Mouse (Mus musculus) c-Kit-positive CD71-negative TER-119-negative erythroid progenitor cells, embryonic 14.5 days (primary cell): ENCODE results near the gene Zfp428.
"Not testable (repeated sequence)": the region's sequence is repeated elsewhere in the genome, so short reads cannot be mapped to it uniquely, and the experiment has no call there.

Source experiments
- DNase-seq: peaks from one replicate; pipeline ENCODE4 v3.0.0-alpha.2; 2013; ENCODE audit warnings: low read depth

Gene Zfp428

DNA sequence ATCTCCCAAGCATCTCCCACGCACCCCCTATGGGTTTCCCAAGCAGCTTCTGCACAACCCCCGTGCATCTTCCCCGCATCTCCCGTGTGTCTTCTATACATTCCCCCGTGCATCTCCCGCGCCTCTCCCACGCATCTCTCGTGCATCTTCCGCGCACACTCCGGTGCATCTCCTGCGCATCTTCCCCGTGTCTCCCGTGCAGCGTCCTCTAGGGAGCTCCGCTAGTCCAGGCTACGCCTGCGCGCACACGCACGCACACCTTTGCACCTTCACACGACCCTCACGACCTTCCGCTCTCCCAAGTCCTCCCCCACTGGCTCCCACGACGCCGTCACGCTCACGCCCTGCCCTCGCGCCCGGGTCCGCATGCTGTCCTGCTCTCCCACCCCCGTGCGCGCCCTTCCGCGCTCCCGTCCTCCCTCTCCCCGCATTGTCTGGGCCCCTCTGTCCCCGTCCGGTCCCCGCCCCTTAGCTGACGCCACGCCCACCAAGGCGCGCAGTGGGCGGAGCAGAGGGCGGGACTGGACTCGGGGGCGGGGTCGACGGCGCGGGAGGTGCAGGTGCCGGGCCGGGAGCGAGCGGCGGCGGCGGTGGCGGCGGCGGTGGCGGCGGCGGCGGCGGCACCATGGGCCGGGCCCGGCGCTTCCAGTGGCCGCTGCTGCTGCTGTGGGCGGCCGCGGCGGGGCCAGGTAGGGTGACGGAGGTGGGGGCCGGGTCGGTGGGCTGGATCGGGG lies 25.2 kb upstream of the Zfp428 start, which contains the start of gene Cadm4:
TSS of gene Cadm4 (plus strand) at position 550 of the 734 bp plus-strand sequence.
- DNase-seq: no peak

- no peak for DNase-seq
These were observed 24.4 kb upstream of the Zfp428 start for GRCm38 (mm10) chr7:24482208-24483020.

DNA sequence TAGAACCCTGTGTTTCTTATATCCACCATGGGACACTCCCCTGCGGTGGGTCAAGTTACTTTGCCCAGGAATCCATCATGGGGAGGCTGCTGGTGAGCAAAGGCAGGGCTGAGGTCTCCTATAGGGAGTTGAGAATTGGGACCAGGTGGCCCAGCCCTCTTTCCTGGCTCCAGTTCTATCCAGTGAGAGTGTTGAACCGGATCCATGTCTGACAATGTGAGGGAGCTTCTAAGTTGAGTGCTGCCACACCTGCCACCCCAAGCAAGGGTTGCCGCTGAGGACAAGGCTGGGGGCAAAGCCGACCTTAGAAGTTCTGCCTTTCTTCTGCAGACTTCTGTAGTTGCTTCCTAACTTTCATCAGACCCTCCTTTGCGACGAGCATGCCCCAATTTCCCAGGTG lies 23.5 kb upstream of the Zfp428 start:
- not testable (repeated sequence) for DNase-seq

- no peak for DNase-seq
These were observed 21.3 kb upstream of the Zfp428 start for GRCm38 (mm10) chr7:24485481-24485880.

- no peak for DNase-seq
These were observed 20.1 kb upstream of the Zfp428 start for GRCm38 (mm10) chr7:24486654-24487130.

DNA sequence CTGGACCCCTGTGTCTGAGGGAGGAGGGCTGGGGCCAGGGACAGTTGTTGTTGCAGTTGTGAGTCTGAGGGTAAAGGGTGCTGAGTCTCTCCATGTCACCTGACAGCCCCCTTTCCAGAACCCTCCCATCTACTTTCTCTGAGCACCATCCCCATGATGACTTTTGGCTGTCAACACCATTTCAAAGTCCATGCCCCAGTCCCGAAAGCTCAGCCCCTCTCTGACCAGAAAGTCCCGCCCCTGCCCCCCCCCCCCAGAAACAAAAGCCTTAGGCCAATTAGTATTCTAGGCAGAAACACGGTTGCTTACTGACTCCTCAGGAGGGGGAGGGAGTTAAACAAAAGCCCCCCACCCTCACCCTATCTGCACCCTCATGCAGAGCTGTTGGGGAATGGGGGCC lies 19.4 kb upstream of the Zfp428 start:
- no peak for DNase-seq

GRCm38 (mm10) chr7:24488303-24488702 lies 18.5 kb upstream of the Zfp428 start:
- no peak for DNase-seq

- DNase-seq: no peak
These were observed 6.8 kb upstream of the Zfp428 start for GRCm38 (mm10) chr7:24499856-24500577.

- DNase-seq: peak; percentile 58
These were observed 5.9 kb upstream of the Zfp428 start for GRCm38 (mm10) chr7:24500929-24501328.

DNA sequence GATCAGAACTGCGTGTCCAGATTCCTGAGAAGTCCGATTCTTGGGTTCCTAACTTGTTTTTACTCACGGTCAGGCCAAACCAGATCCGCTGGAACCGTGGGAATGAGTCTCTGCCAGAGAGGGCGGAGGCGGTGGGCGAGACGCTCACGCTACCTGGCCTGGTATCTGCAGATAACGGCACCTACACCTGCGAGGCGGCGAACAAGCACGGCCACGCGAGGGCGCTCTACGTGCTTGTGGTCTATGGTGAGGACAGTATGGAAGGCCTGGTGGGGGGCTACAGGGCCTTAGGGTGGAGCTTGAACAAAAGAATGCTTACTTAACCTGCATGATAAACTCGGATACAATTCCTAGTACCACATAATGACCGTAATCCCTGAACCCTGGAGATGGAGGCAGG lies 5.3 kb upstream of the Zfp428 start:
- DNase-seq: no peak

- DNase-seq: no peak
These were observed 2.8 kb upstream of the Zfp428 start for GRCm38 (mm10) chr7:24504004-24504403.

- no peak for DNase-seq
These were observed 1.9 kb upstream of the Zfp428 start for GRCm38 (mm10) chr7:24504868-24505267.

- no peak for DNase-seq
These were observed 1.2 kb upstream of the Zfp428 start for GRCm38 (mm10) chr7:24505447-24506064.

- no peak for DNase-seq
These were observed 744 bp upstream of the Zfp428 start for GRCm38 (mm10) chr7:24506065-24506459.

GRCm38 (mm10) chr7:24506476-24506837 lies 349 bp upstream of the Zfp428 start:
- DNase-seq: no peak

DNA sequence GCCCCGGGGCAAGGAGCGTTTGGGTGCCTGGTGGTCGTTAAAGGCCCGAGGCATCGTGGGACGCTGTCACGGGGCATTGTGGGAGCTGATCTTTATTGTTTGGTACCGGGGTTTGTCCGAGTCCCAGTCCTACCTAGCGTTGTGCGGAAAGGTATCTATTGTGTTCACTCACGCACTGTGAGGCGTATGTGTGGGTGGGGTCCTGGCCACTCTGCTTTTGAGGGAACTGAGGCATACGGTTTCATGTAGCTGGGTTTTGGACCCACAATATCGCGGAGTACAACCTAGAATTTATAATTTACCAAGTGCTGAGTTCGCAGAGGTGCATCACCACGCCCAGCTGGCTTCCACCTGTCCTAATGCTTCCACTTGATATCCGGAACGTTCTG lies 914 bp downstream of the Zfp428 start:
- no peak for DNase-seq

DNA sequence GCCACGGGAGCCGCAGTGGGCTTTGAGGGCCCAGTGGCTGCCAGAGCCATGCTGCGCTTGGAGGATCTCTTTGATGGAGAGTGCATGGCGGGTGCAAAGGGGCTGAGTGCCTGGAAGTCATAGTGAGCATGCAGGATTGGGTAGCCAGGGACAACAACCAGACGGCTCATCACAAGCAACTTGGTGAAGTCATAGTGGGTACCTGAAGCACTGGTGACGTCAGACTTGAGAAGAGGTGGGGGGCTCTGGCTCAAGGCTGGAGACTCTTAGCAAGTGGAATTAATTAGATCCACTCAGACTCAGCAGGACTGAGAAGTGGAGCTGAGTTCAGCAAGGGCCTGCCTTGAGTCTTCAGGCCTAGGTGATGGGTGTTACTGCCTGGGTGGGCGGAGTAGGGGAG lies 5.5 kb downstream of the Zfp428 start, which contains the start of gene AC161166.1:
TSS of gene AC161166.1 (minus strand) at position 101 of the 400 bp plus-strand sequence.
- no peak for DNase-seq

GRCm38 (mm10) chr7:24516319-24516718 lies 9.5 kb downstream of the Zfp428 start:
- not testable (repeated sequence) for DNase-seq

- no peak for DNase-seq
These were observed 10.3 kb downstream of the Zfp428 start for GRCm38 (mm10) chr7:24517077-24517476.

DNA sequence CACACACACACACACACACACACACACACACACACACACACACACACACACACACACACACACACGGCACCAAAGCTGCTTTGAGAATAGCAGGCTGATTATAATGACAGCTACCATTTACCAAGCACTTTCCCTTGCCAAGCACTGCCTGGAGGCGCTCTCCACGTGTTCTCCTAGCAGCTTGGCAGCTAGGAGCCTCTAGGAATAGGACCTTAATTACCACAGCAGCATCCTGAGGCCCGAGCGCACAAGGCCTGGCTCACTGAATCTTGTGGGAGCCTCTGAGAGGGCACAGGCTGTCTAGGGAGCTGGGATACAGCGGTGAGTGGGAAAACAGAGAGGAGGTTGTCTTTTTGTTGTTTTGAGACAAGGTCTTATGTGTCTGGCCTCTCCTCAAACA lies 10.8 kb downstream of the Zfp428 start:
- no peak for DNase-seq

GRCm38 (mm10) chr7:24519130-24519529 lies 12.3 kb downstream of the Zfp428 start:
- no peak for DNase-seq

GRCm38 (mm10) chr7:24520054-24520453 lies 13.2 kb downstream of the Zfp428 start:
- not testable (repeated sequence) for DNase-seq
